Mouse (Mus musculus) intestine, postnatal 0 days (tissue): Measurements from ENCODE around the gene Kif7. TPM values are rescaled to one million over a fixed set of nuclear protein-coding genes. Genes with fewer than 3 reads are reported as not detected.
A peak's percentile ranks its signal among the peaks of the same experiment; 100 is the strongest.

ENCODE experiments used
- ATAC-seq: fragments of 200-750 bp; cut with Nextera tagmentation; 2 replicates; pipeline ENCODE4 v1.8.0; 2017; ENCODE audit warnings: mild to moderate bottlenecking, moderate TSS enrichment, moderate library complexity
- H3K27ac ChIP-seq: fragments of 300-500 bp; sonication (generic); 2 replicates; pipeline ENCODE4 v1.5.1; 2014; ENCODE audit warnings: mild to moderate bottlenecking, low read depth, low read length, moderate library complexity
- H3K27me3 ChIP-seq: fragments of 300-500 bp; sonication (generic); replicated peaks from 2 replicates; pipeline ENCODE4 v1.6.1; 2014; ENCODE audit warnings: low read length, mixed read lengths; ENCODE audit not compliant: control insufficient read depth, insufficient read depth
- H3K36me3 ChIP-seq: fragments of 300-500 bp; sonication (generic); 2 replicates; pipeline ENCODE4 v1.6.1; 2014; ENCODE audit warnings: mild to moderate bottlenecking, moderate library complexity; ENCODE audit not compliant: control insufficient read depth, insufficient read depth
- H3K4me1 ChIP-seq: fragments of 300-500 bp; sonication (generic); replicated peaks from 2 replicates; pipeline ENCODE4 v1.6.1; 2014; ENCODE audit warnings: antibody characterized with exemption, low read length, mixed read lengths; ENCODE audit not compliant: control insufficient read depth, insufficient read depth
- H3K4me2 ChIP-seq: fragments of 300-500 bp; sonication (generic); replicated peaks from 2 replicates; pipeline ENCODE4 v1.6.1; 2014; ENCODE audit warnings: low read depth, mild to moderate bottlenecking, moderate library complexity
- H3K4me3 ChIP-seq: fragments of 300-500 bp; sonication (generic); 2 replicates; pipeline ENCODE4 v1.5.1; 2014; ENCODE audit warnings: low read depth, low read length
- H3K9ac ChIP-seq: fragments of 300-500 bp; sonication (generic); 2 replicates; pipeline ENCODE4 v1.6.1; 2014; ENCODE audit warnings: mild to moderate bottlenecking, low read depth, low read length
- H3K9me3 ChIP-seq: fragments of 300-500 bp; sonication (generic); 2 replicates; pipeline ENCODE4 v1.6.1; 2016; ENCODE audit warnings: mixed run types; ENCODE audit not compliant: control insufficient read depth
- CTCF ChIP-seq: sonication (generic); IDR thresholded peaks from 2 replicates; pipeline ENCODE4 v1.5.1; 2016; ENCODE audit warnings: low read depth, mild to moderate bottlenecking, control low read depth, antibody characterized with exemption, moderate library complexity
- WGBS: fragments of 180-500 bp; shearing (Covaris S2); extraction: QIAGEN DNeasy Blood & Tissue Kit; methylation state at CpG from one replicate; pipeline ENCODE4 v1.1.7; 2014; 5-methylcytosine and 5-hydroxymethylcytosine counted together
- polyA plus RNA-seq: library from polyadenylated mRNA; unstranded; fragments of >200 nt; fragmentation: Nextera tagmentation; extraction: Ambion mirVana; gene quantifications from 2 replicates; pipeline ENCODE4 v1.2.1, GENCODE M21; 2015

Gene Kif7
- polyA plus RNA-seq, 1 experiment from 2014 or later: 0.69 TPM

DNA sequence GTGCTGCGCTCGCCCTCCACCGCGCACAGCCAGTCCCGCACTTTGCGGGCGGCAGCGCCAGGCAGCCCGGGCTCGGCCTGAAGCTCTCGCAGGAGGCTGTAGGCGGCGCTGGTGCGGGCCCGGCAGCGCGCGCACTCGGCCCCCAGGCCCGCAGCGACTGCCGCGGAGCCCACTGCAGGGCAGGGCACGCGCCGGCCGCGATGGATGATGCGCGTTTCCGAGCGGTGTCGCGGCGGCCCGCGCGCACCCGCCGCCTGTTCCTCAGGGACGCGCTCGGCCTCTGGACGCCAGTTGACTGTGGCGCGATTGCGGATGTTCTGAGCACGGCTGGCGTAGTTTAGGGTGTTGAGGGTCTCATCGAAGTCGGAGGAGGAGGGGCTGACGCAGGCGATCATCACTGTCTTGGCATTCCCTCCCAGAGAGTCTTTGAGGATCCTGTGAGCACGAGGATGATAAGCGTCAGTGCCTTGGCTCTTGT lies 5.4 kb downstream of the Kif7 start:
- Histone ChIP-seq H3K27ac (no peak overlapping the region), H3K27me3 (peaks cover 19% of the 10 kb centered on the region), H3K4me1 (no peaks in the 10 kb centered on the region), H3K4me3 (peak overlapping the region; percentile 35), H3K36me3 (no peaks in the 10 kb centered on the region), H3K4me2 (peak overlapping the region; percentile 76), H3K9ac (peak overlapping the region; percentile 40; the same call in 1 of the 2 replicates), H3K9me3 (no peaks in the 10 kb centered on the region)
- 4% methylated on average over 55 of the region's 55 CpGs for WGBS
- ATAC-seq: peak; percentile 38; the same call in 1 of the 2 replicates
- TF ChIP-seq CTCF: peak; percentile 63

DNA sequence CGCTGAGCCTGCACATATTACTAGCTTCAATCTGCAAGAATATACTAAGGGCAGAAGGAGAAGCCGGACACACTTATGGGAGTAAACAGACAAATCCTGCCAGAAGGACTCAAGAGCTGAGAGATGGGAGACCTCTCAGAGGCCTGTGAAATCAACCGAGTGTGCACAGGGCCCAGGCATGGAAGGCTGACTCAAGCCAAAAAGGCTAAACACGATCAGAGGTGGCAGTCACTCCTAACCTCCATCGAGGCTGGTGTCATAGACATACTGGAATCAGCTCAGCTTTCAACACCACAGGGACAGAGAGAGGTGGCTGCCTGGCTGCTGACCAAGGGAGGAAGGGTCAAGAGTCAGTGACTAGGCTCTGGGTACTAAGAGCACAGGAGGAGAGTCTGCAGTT lies 10.3 kb downstream of the Kif7 start:
- H3K9ac ChIP-seq: no peak overlapping the region
- H3K9me3 ChIP-seq: no peaks in the 10 kb centered on the region
- ATAC-seq: no peak
- no peaks in the 10 kb centered on the region for H3K4me1 ChIP-seq
- H3K4me2 ChIP-seq: no peak overlapping the region
- TF ChIP-seq CTCF: no peak
- 83% methylated on average over 5 of the region's 5 CpGs for WGBS
- H3K27ac ChIP-seq: no peak overlapping the region
- H3K27me3 ChIP-seq: peaks cover 10% of the 10 kb centered on the region; the same call in 1 of the 2 replicates
- no peaks in the 10 kb centered on the region; the same call in 1 of the 2 replicates for H3K36me3 ChIP-seq
- H3K4me3 ChIP-seq: no peak overlapping the region

DNA sequence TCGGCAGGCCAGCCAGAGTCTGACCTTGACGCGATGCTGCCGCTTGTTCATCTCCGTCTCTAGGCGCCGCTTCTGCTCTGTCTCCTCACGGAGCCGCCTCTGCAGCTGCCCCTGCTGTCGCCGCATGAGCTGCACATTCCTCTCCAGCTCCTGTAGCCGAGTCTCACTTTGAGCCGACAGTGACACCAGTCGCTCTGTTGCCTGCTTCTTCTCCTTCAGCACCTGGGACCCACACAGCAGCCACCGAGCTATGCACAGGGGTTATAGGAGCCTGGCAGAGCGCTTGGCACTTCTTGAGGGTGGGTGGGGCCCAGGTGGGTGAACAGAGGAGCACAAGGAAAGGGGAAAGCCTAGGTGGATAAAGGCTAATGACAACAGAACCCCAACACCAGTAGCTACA lies 12.8 kb downstream of the Kif7 start:
- ATAC-seq: no peak
- Histone ChIP-seq H3K4me3 (no peak overlapping the region), H3K9ac (no peak overlapping the region), H3K9me3 (no peaks in the 10 kb centered on the region), H3K4me2 (no peak overlapping the region), H3K27me3 (no peaks in the 10 kb centered on the region), H3K36me3 (peaks cover 14% of the 10 kb centered on the region; the same call in 1 of the 2 replicates), H3K4me1 (no peaks in the 10 kb centered on the region), H3K27ac (no peak overlapping the region)
- 86% methylated on average over 16 of the region's 16 CpGs for WGBS
- TF ChIP-seq CTCF: no peak

DNA sequence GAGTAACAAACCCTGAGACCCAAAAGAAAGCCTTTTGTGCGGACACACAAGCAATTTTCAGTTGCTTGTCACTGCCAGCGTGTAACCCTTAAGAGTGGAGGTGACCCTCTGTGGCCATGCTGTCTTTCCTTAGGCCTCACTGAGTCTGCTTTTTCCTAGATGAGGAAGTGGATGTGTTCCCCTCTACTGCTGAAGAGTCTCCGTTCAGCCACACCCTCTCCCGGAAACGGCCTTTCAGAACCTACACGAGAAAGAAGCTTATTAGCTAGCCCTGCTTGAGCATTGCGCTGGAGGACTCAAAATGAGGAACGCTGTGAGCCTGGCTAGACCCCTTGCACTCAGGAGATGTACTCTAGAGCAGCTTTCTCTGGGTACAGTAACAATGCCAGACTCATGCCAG lies 19.0 kb downstream of the Kif7 start:
- peaks cover 67% of the 10 kb centered on the region for H3K36me3 ChIP-seq
- H3K4me3 ChIP-seq: no peak overlapping the region
- WGBS: 81% methylated on average over 8 of the region's 8 CpGs
- H3K27me3 ChIP-seq: no peaks in the 10 kb centered on the region
- no peaks in the 10 kb centered on the region for H3K4me1 ChIP-seq
- TF ChIP-seq CTCF: no peak
- no peak overlapping the region for H3K4me2 ChIP-seq
- no peak for ATAC-seq
- H3K9ac ChIP-seq: no peak overlapping the region
- H3K9me3 ChIP-seq: no peaks in the 10 kb centered on the region
- no peak overlapping the region for H3K27ac ChIP-seq

DNA sequence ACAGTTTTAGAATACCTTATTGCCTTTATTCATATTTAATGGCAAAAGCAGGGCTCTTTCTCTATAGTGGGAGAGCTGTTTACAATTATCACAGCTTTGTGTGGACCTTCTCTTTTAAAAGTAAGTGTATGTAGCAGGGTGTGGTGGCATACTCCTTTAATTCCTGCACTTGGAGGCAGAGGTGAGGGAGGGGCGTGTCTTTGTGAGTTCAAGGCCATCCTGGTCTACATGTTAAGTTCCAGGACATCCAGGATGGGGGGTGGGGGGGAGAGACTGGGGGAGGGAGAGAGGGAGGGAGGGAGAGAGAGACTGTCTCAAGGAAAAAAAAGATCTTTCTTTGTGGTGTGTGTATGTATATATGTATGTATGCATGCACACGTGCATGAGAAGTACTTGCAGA lies 35.3 kb downstream of the Kif7 start:
- Histone ChIP-seq H3K27me3 (no peaks in the 10 kb centered on the region), H3K9me3 (no peaks in the 10 kb centered on the region), H3K9ac (no peak overlapping the region), H3K4me3 (no peak overlapping the region), H3K36me3 (peaks cover 64% of the 10 kb centered on the region), H3K4me1 (no peaks in the 10 kb centered on the region), H3K27ac (no peak overlapping the region), H3K4me2 (no peak overlapping the region)
- no peak for TF ChIP-seq CTCF
- ATAC-seq: no peak
- 89% methylated on average over 2 of the region's 2 CpGs for WGBS

DNA sequence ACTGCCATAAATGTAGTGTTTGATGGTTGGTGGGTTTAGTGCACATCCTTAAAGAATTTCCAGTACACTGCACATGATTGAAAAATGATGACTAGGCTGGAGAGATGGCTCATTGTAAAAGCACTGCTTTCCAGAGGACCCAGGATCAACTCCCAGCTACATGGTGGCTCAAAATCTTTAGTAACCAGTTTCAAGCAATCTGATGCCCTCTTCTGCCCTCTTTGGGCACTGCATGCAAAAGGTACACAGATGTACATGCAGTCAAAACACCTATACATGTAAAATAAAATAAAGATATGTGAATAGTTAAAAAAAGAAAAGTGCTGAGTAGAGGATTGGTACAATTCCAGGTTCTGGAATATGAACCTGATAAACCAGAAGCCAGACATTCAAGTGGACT lies 36.3 kb downstream of the Kif7 start:
- H3K4me3 ChIP-seq: no peak overlapping the region
- no peak overlapping the region for H3K4me2 ChIP-seq
- H3K9ac ChIP-seq: no peak overlapping the region
- H3K27ac ChIP-seq: no peak overlapping the region
- H3K27me3 ChIP-seq: no peaks in the 10 kb centered on the region
- peak; percentile 59 for TF ChIP-seq CTCF
- ATAC-seq: no peak
- H3K9me3 ChIP-seq: no peaks in the 10 kb centered on the region
- H3K36me3 ChIP-seq: peaks cover 60% of the 10 kb centered on the region
- no peaks in the 10 kb centered on the region for H3K4me1 ChIP-seq
